Mouse (Mus musculus) neural tube, embryonic 14.5 days (tissue): Measurements from ENCODE around the gene Ccdc88c. TPM values are rescaled to one million over a fixed set of nuclear protein-coding genes. Genes with fewer than 3 reads are reported as not detected.
A peak's percentile ranks its signal among the peaks of the same experiment; 100 is the strongest.

Experiments
- ATAC-seq: fragments of 200-750 bp; cut with Nextera tagmentation; 2 replicates; pipeline ENCODE4 v1.8.0; 2017; ENCODE audit warnings: low read depth, mild to moderate bottlenecking, moderate TSS enrichment, moderate library complexity
- H3K27ac ChIP-seq: fragments of 300-500 bp; sonication (generic); 2 replicates; pipeline ENCODE4 v1.5.1; 2014; ENCODE audit warnings: low read depth, mild to moderate bottlenecking, control low read depth, low read length, moderate library complexity, mixed read lengths
- H3K27me3 ChIP-seq: fragments of 300-500 bp; sonication (generic); 2 replicates; pipeline ENCODE4 v1.6.1; 2014; ENCODE audit warnings: low read length; ENCODE audit not compliant: control insufficient read depth, insufficient read depth
- H3K36me3 ChIP-seq: fragments of 300-500 bp; sonication (generic); 2 replicates; pipeline ENCODE4 v1.6.1; 2014; ENCODE audit warnings: low read length, mixed read lengths; ENCODE audit not compliant: control insufficient read depth, insufficient read depth
- H3K4me1 ChIP-seq: fragments of 300-500 bp; sonication (generic); 2 replicates; pipeline ENCODE4 v1.6.1; 2014; ENCODE audit warnings: low read length; ENCODE audit not compliant: control insufficient read depth, insufficient read depth
- H3K4me2 ChIP-seq: fragments of 300-500 bp; sonication (generic); 2 replicates; pipeline ENCODE4 v1.6.1; 2014; ENCODE audit warnings: mild to moderate bottlenecking, low read depth, low read length, control low read depth
- H3K4me3 ChIP-seq: fragments of 300-500 bp; sonication (generic); 2 replicates; pipeline ENCODE4 v1.5.1; 2014; ENCODE audit warnings: low read depth, low read length, control low read depth, mixed read lengths
- H3K9ac ChIP-seq: fragments of 300-500 bp; sonication (generic); replicated peaks from 2 replicates; pipeline ENCODE4 v1.6.1; 2014; ENCODE audit warnings: low read depth, mild to moderate bottlenecking, control low read depth, low read length, mixed read lengths
- H3K9me3 ChIP-seq: fragments of 300-500 bp; sonication (generic); 2 replicates; pipeline ENCODE4 v1.6.1; 2016; ENCODE audit warnings: low read length; ENCODE audit not compliant: control insufficient read depth
- WGBS: fragments of 180-500 bp; shearing (Covaris S2); extraction: QIAGEN DNeasy Blood & Tissue Kit; methylation state at CpG from one replicate; pipeline ENCODE4 v1.1.7; 2014; 5-methylcytosine and 5-hydroxymethylcytosine counted together
- polyA plus RNA-seq: library from polyadenylated mRNA; unstranded; fragments of >200 nt; fragmentation: Nextera tagmentation; extraction: Ambion mirVana; gene quantifications from 2 replicates; pipeline ENCODE4 v1.2.1, GENCODE M21; 2014

Ccdc88c gene
- polyA plus RNA-seq, 1 experiment from 2014 or later = 13.6 TPM

GRCm38 (mm10) chr12:100957257-100957656 is 71.6 kb downstream of the Ccdc88c start:
- Histone ChIP-seq H3K27me3 (no peaks in the 10 kb centered on the region), H3K4me3 (no peak overlapping the region), H3K4me2 (no peak overlapping the region), H3K9ac (no peak overlapping the region), H3K27ac (0 out of 2 replicates have a peak overlapping the region, but pooled peaks have one; percentile 22), H3K4me1 (peaks cover 22% of the 10 kb centered on the region; the same call in 1 of the 2 replicates), H3K36me3 (no peaks in the 10 kb centered on the region), H3K9me3 (no peaks in the 10 kb centered on the region)
- whole genome bisulfite sequencing = 32% methylated on average over 3 of the region's 3 CpGs
- ATAC-seq = peak; percentile 18; the same call in 1 of the 2 replicates

- ATAC-seq = no peak
- Histone ChIP-seq H3K9ac (no peak overlapping the region), H3K9me3 (no peaks in the 10 kb centered on the region), H3K4me1 (peaks cover 23% of the 10 kb centered on the region; the same call in 1 of the 2 replicates), H3K4me2 (no peak overlapping the region), H3K36me3 (no peaks in the 10 kb centered on the region), H3K27ac (0 out of 2 replicates have a peak overlapping the region, but pooled peaks have one; percentile 22), H3K27me3 (no peaks in the 10 kb centered on the region), H3K4me3 (no peak overlapping the region)
- 44% methylated on average over 4 of the region's 4 CpGs for WGBS
Observed at GRCm38 (mm10) chr12:100956825-100957224, 72.0 kb downstream of the Ccdc88c start.

GRCm38 (mm10) chr12:100956028-100956427 is 72.8 kb downstream of the Ccdc88c start:
- WGBS = 89% methylated on average over 2 of the region's 2 CpGs
- Histone ChIP-seq H3K4me2 (no peak overlapping the region), H3K9ac (no peak overlapping the region), H3K9me3 (no peaks in the 10 kb centered on the region), H3K4me1 (peaks cover 23% of the 10 kb centered on the region; the same call in 1 of the 2 replicates), H3K27me3 (no peaks in the 10 kb centered on the region), H3K36me3 (no peaks in the 10 kb centered on the region), H3K4me3 (no peak overlapping the region), H3K27ac (no peak overlapping the region)
- ATAC-seq = no peak

GRCm38 (mm10) chr12:100953926-100954325 is 74.9 kb downstream of the Ccdc88c start:
- Histone ChIP-seq H3K9me3 (no peaks in the 10 kb centered on the region), H3K4me3 (no peak overlapping the region), H3K36me3 (no peaks in the 10 kb centered on the region), H3K27me3 (no peaks in the 10 kb centered on the region), H3K9ac (no peak overlapping the region), H3K4me1 (peaks cover 23% of the 10 kb centered on the region; the same call in 1 of the 2 replicates), H3K4me2 (no peak overlapping the region), H3K27ac (no peak overlapping the region)
- no peak for ATAC-seq
- 89% methylated on average over 8 of the region's 8 CpGs for WGBS

- peak; percentile 81 for ATAC-seq
- H3K4me2 ChIP-seq = no peak overlapping the region; the same call in 1 of the 2 replicates
- no peaks in the 10 kb centered on the region for H3K27me3 ChIP-seq
- WGBS = 29% methylated on average over 9 of the region's 9 CpGs
- H3K9ac ChIP-seq = no peak overlapping the region
- H3K27ac ChIP-seq = peak overlapping the region; percentile 57; the same call in 1 of the 2 replicates
- no peaks in the 10 kb centered on the region for H3K9me3 ChIP-seq
- peaks cover 12% of the 10 kb centered on the region for H3K36me3 ChIP-seq
- H3K4me3 ChIP-seq = no peak overlapping the region
- peaks cover 14% of the 10 kb centered on the region; the same call in 1 of the 2 replicates for H3K4me1 ChIP-seq
Observed at GRCm38 (mm10) chr12:100952193-100952931, 76.5 kb downstream of the Ccdc88c start.

GRCm38 (mm10) chr12:100949146-100949545 is 79.7 kb downstream of the Ccdc88c start:
- H3K9ac ChIP-seq = no peak overlapping the region
- 85% methylated on average over 5 of the region's 5 CpGs for WGBS
- peaks cover 11% of the 10 kb centered on the region; the same call in 1 of the 2 replicates for H3K4me1 ChIP-seq
- H3K27ac ChIP-seq = no peak overlapping the region
- no peak overlapping the region for H3K4me3 ChIP-seq
- H3K4me2 ChIP-seq = no peak overlapping the region
- ATAC-seq = no peak
- H3K27me3 ChIP-seq = no peaks in the 10 kb centered on the region
- H3K36me3 ChIP-seq = peaks cover 26% of the 10 kb centered on the region
- no peaks in the 10 kb centered on the region for H3K9me3 ChIP-seq

GRCm38 (mm10) chr12:100948021-100948420 is 80.8 kb downstream of the Ccdc88c start:
- no peaks in the 10 kb centered on the region for H3K27me3 ChIP-seq
- no peaks in the 10 kb centered on the region for H3K9me3 ChIP-seq
- H3K27ac ChIP-seq = no peak overlapping the region
- WGBS = 92% methylated on average over 6 of the region's 6 CpGs
- ATAC-seq = no peak
- H3K4me1 ChIP-seq = peaks cover 9% of the 10 kb centered on the region; the same call in 1 of the 2 replicates
- peaks cover 32% of the 10 kb centered on the region for H3K36me3 ChIP-seq
- H3K9ac ChIP-seq = no peak overlapping the region
- H3K4me2 ChIP-seq = no peak overlapping the region
- H3K4me3 ChIP-seq = no peak overlapping the region

- Histone ChIP-seq H3K27me3 (no peaks in the 10 kb centered on the region), H3K9ac (no peak overlapping the region), H3K4me3 (no peak overlapping the region), H3K9me3 (no peaks in the 10 kb centered on the region), H3K36me3 (peaks cover 37% of the 10 kb centered on the region), H3K27ac (no peak overlapping the region), H3K4me1 (no peaks in the 10 kb centered on the region), H3K4me2 (no peak overlapping the region)
- 93% methylated on average over 12 of the region's 12 CpGs for WGBS
- ATAC-seq = no peak
Observed at GRCm38 (mm10) chr12:100945948-100946347, 82.9 kb downstream of the Ccdc88c start.

- H3K36me3 ChIP-seq = peaks cover 41% of the 10 kb centered on the region
- H3K4me1 ChIP-seq = no peaks in the 10 kb centered on the region
- H3K4me2 ChIP-seq = no peak overlapping the region
- no peaks in the 10 kb centered on the region for H3K27me3 ChIP-seq
- H3K4me3 ChIP-seq = no peak overlapping the region
- no peak for ATAC-seq
- no peak overlapping the region for H3K9ac ChIP-seq
- H3K9me3 ChIP-seq = no peaks in the 10 kb centered on the region
- WGBS = 93% methylated on average over 12 of the region's 12 CpGs
- no peak overlapping the region for H3K27ac ChIP-seq
Observed at GRCm38 (mm10) chr12:100945501-100945900, 83.4 kb downstream of the Ccdc88c start.
